Mouse (Mus musculus): ENCODE measurements around the gene Tdgf1.

Gene Tdgf1

GRCm38 (mm10) chr9:110945926-110946325, at the start of gene Tdgf1:
Gene Tdgf1 (minus strand): TSS chr9:110946158.
- DNase-seq (ENCODE audit: low spot score) = no peak

DNA sequence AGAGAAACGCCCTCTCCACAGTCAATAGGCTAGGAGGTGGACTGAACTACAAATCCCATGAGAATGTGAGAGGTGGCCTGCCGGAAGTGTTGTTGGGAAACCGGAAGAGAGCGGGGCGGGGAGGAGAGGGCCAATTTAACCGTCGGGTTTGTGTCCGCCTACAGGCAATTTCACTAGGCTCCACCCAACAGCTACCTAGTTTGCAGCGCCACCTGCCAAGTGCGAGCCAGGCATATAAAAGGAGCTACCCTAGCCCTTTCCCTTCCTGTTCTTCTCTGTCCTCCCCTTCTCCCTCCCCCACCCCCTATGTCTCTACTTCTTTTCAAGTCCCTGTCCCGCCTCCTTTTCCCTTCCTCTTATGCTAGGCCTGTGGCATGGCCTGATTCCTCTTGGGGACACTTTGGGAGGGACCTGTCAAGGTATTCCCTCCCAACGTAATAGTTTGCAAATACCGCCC, 48.8 kb upstream of the Tdgf1 start:
- peak; percentile 64 for DNase-seq (ENCODE audit: low spot score)

- no peak for DNase-seq (ENCODE audit: low spot score)
Measured at GRCm38 (mm10) chr9:110993281-110993709, 47.3 kb upstream of the Tdgf1 start.

DNA sequence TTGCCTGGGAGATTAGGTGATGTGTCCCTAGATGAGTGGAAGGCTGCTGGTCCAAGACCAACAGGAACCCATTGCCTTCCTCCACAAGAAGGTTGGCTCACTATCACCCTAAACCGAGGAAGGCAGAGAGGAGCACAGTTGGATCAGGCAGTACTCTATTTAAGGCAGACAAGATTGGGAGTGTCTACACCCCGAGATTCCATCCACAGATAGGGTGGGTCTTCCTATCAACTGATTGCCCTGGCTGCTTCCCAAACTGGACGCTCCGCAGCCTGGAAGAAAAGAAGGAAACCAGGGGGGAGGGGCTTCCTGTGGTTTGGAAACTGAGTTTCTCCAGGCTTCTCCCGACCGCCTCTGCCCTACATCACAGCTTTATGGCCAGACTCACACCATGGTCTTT, 44.2 kb upstream of the Tdgf1 start, which contains the start of gene Rtp3:
TSS of gene Rtp3 (minus strand) at position 380 of the 400 bp plus-strand sequence.
- DNase-seq (ENCODE audit: low spot score) = no peak

DNA sequence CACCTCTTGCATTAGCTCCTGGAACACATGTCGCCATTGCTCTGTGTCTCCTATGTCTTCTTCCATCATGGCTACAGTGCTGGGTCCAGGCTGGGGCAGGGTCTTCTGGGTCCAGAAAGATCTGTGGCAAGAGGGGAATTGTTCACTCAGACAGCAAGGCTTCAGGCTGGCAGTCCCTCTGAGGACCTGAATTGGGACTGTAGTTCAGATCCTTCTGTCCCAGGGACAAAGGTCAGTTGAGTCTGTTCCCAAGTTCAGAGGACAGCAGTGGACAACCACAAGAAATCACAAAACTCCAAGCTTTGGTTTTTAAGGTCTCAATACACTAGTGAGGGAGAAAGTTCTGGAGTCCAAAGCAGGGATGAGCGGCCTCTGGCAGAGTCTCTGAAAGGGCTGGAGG, 43.6 kb upstream of the Tdgf1 start:
- no peak for DNase-seq (ENCODE audit: low spot score)

DNA sequence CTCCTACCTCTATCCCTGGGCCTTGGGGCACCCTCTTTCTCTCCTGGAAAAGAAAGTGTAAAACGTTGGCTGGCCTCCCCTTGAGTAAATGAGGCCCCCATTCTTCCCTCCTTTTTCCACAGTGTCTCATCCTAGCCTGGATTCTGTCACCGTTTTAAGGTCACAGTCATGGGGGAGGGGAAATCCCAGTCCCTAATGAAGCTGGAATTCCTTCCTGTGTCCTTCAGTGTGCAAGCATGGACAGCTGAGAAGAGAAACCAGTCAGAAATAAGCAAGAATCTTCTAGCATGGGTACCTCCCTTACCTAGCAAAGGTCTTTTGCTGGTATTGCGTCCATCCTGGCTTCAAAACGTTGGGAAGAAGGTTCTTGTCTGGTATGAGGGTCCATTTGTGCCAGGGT, 43.2 kb upstream of the Tdgf1 start:
- DNase-seq (ENCODE audit: low spot score) = no peak

DNA sequence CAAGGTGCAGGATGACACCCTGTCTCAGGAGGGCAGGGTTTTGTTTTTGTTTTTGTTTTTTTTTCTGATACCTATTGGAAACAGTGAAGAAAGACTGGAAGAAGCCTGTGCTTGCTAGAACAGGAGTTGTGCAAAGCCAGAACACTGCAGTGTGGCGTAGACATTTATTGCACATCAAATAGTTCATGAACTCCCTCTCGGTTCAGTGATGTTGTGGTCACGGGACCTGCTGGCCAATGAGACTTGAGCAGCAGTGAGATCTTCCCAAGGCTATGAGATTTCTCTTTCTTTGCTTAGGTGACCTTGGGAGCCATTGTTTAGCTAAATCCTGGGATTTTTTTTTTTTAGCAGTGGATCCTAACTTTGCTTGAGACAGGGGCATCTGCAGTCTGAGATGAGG, 42.1 kb upstream of the Tdgf1 start:
- DNase-seq (ENCODE audit: low spot score) = no peak

DNA sequence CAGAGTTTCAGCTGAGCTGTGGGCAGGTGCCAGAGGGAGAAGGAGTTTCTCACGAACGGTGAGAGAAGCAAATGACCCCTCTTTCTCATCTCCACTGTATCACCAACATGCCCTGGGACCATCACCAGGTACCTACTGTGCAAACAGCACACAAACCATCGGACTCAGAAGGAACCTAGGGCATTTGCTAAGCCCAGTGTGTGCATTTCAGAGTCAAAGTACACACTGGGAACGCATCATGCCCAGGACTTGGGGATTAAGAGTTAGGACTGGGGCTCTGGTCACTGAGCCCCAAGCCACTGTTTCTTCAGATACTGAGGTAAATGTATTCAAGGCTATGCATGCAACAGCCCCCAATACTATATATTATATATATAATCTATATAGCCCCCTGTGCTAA, 41.4 kb upstream of the Tdgf1 start:
- DNase-seq (ENCODE audit: low spot score) = no peak

GRCm38 (mm10) chr9:110985951-110986350, 40.0 kb upstream of the Tdgf1 start:
- DNase-seq (ENCODE audit: low spot score) = no peak

DNA sequence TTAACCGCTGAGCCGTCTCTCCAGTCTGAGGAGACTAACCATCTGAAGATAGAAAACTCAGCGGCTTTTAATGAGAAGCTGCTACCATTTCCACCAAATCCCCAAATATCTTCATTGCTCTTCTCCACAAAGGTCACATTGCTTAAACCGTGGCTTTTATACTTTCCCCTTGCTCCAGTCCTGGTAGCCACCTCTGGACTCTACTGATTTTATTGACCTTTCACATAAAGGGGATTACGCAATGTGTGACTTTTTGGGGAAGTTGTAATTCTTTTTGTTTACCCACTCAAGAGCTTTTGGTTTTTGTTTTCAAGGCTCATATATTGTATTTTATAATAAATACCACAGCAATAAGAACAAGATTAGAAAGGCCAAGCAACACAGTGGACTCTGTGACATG, 39.6 kb upstream of the Tdgf1 start:
- no peak for DNase-seq (ENCODE audit: low spot score)

- no peak for DNase-seq (ENCODE audit: low spot score)
Measured at GRCm38 (mm10) chr9:110984096-110984495, 38.1 kb upstream of the Tdgf1 start.

- DNase-seq (ENCODE audit: low spot score) = no peak
Measured at GRCm38 (mm10) chr9:110982351-110982750, 36.4 kb upstream of the Tdgf1 start.

DNA sequence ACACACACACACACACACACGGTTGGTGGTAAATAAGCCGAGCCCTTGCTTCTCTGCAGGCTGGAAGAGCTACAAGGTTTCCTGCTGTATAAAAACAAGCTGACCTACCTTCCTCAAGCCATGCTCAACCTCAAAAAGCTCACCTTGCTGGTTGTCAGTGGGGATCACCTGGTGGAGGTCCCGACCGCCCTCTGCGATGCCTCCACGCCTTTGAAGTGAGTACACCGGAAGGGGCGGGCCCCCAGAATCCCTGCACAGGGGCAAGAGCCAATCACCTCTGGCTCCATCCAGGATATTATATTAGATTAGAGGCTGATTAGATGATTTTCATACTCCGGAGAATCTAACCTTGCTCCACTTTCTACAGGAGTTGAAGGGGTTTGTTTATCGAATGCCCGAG, 33.5 kb upstream of the Tdgf1 start:
- no peak for DNase-seq (ENCODE audit: low spot score)

GRCm38 (mm10) chr9:110965910-110966231, 19.9 kb upstream of the Tdgf1 start:
- DNase-seq (ENCODE audit: low spot score) = no peak

DNA sequence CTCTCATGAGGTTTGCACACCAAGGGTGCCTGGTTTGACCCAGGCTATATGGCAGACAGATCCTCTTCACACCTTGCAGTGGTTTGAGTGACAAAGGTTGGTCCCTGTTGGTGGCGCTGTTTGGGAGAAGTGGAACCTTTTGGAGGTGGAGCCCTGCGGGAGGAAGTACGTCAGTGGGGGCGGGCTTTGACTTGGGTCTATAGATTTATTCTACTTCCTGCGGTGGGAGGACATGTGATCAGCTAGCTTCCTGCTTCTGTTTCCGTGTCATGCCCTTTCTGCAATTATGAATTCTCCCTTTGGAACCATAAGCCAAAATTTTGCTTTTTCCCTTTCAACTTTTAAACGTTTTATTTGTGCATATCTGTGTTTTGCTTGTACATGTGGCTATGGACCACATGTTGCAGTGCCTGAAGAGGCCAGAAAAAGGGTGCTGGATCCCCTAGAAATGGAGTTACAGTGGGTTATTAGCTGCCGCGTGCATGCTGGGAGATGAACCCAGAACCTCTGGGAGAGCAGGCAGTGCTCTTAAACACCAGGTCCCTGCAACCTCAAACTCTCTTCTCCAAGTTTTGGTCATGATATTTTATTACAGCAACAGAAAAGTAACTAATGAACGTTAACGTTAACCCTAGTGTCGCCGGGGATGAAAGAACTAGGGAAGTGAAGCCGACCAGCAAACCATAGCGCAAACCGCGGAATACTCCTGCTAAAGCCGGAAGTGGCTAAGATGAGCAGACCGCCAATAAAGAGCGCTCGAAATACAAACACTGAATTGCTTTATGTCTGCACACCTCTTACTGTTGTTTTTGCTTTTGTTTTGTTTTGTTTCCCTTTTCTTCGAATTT, 19.3 kb upstream of the Tdgf1 start:
- DNase-seq (ENCODE audit: low spot score) = no peak

DNA sequence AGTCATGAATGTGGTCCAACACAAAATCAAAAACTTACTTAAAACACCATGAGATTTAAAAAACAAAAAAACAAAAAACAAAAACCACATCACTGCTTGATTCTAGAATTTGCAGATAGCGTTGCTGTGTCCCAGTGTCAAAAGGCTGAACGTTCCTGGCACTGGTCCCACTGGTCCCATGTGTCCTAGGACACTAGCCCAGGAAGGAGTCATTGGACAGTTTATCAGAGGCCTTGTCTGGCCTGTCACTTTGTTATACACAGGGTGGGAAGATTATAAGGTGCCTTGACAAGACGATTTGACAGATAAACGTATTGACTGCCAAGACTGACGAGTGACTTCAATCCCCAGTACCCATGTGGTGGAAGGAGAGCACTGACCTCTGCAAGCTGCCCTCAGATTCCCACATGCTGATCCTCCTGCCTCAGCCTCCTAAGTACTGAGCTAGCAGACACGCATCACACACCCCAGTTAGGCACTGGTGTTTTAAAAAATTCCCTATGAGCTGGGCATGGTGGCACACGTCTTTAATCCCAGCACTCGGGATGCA, 17.7 kb upstream of the Tdgf1 start:
- DNase-seq (ENCODE audit: low spot score) = no peak

DNA sequence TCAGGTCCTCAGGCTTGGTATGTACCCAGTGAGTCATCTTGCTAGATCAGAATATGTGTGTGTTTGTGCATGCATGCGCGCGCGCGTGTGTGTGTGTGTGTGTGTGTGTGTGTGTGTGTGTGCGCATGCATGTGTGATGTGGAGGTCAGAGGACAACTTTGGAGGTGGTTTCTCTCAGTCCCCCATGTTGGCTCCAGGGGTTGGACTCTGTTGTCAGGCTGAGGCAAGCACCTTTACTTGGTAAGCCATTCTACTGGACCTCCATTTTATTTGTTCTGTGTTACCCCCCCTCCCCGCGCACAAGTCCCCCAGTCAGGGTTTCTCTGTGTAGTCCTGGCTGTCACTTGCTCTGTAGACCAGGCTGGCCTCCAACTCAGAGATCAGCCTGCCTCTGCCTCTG, 15.4 kb upstream of the Tdgf1 start:
- no peak for DNase-seq (ENCODE audit: low spot score)

DNA sequence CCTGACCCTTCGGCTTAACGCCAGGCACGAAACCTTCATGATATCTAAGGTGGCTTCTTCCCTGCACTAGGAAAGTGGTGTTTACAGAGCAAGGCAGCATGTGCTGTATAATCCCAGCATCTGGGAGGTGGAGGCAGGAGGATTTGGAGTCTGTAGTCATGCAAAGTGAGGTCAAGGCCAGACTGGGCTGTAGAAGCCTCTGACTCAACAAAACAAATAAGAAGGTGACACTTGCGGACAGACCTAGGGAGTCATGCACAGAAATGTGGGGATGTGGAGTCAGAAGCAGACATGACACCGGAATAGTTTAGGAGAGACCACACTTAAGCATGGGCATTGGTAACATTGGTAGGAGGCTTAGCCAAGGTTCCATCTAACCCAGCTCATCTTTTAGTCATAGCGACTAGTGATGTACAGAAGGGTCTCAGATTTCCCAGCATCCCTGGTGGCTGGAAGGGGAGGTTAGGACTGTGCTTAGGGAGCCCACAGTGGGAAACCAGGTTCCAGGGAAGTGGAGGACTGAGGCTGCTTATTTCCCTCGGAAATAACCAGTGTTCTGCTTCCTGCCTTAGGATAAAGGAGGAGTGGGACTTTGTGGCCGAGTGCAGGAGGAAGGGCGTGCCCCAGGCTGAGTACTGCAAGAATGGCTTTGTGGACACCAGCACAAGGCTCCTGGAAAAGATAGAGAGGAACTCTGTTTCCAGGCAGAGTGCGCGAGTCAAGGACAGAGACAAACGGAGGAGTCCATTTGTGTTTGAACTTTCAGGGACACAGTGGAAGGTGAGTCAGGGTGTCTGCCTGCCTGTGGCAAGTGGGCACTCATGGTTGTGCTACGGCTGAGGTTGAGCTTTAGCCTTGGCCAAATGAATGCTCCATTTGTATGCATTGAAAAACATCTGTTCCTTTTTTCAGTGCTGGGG, 14.5 kb upstream of the Tdgf1 start:
- no peak for DNase-seq (ENCODE audit: low spot score)

DNA sequence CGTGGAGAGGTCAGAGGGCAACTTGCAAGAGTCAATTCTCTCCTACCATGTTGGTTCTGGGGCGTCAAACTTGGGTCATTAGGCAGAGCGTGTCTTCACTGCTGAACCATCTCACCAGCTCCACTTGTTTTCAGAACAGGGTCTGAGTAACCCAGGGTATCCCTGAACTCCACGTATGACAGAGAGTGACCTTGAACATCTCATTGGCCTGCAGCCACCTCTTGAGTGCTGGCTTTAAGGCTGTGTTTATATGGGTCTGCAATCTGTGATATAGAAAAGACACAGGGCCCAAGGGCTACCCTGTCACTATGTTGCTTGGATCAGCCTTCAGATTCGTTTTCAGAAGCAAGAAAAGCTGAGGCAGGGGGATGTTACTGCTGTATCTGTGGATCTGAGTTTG, 13.7 kb upstream of the Tdgf1 start:
- no peak for DNase-seq (ENCODE audit: low spot score)

DNA sequence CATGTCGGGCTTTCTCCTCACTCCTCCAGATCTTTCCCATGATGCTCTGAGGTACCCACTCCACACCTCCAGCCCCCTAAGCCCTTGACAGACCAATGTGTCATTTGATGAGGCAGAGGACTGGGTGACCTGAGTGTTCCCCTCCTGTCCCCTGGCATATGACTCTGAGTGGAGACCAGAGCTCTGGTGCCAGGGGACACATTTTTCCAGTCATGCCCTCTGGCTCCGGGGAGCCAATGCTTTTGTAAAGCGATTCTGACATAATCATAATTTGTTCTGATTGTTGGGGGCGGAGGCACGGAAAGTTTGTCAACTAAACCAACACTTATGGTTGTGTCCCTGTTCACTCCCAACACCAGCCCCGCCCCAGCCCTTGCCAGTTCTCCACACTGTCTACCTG, 10.0 kb upstream of the Tdgf1 start:
- no peak for DNase-seq (ENCODE audit: low spot score)

DNA sequence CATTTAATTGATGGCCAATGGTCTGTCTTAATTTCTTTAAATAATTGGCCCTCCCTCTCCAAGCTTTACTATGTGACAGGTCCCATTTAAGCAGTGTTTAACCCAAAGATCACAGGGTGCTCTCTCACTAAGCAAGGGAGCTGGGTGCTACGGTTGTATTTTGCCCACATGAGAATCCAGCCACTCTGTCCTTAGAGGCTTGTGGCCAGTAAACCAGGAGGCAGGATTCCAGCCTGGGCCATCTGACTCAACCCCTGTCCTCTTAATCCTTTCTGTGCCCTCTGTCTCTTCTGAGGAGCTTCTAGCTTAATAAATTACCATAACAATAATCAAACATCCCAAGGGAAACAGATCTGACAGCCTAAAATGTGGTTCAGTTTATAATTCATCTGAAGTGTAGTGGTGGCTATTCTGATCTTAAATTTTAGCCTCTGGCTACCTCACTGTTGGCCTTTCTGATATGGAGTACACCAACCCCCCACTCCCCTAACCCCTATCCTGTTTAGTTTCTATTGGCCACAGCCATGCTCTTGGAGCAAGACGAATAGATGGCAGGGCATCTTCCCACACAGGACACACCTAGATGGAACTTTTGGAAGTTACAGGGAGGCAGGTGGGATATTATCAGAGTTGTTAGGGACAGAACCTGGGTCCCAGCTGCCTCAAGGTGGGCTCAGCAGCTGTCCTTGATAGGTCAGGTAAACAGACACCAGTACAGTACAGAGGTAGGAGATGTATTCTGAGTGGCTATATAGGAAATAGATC, 8.9 kb upstream of the Tdgf1 start:
- DNase-seq (ENCODE audit: low spot score) = no peak

Measured in ovary, adult 18-20 months (tissue).